Mouse (Mus musculus) cerebellum, adult 9-10 months (tissue): Measurements from ENCODE around the gene Lct.
A peak's percentile ranks its signal among the peaks of the same experiment; 100 is the strongest.
"Not testable (repeated sequence)": the region's sequence is repeated elsewhere in the genome, so short reads cannot be mapped to it uniquely, and the experiment has no call there.

Experiments
- DNase-seq: peaks from one replicate; pipeline ENCODE4 v3.0.0; 2022

Lct gene

DNA sequence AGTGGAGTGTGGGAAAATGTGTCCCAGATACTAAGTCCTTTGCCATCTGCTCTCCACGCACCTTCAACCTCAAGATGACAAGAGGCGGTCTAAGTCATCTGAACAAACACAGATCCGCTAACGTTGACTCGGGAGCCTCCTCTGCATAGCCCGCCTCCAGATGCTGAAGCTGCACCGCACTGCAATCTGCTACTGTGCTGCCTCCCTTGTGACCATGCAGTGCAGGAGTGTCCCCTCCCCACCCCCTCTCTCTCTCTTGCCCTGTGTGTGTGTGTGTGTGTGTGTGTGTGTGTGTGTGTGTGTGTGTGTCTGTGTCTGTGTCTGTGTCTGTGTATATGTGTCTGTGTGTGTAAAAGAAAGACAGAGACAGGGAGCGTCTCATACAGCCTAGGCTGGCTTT, 32.8 kb downstream of the Lct start:
- DNase-seq, result no peak

- DNase-seq, result peak; percentile 83
Observed at GRCm38 (mm10) chr1:128293524-128293923, 34.6 kb downstream of the Lct start.

DNA sequence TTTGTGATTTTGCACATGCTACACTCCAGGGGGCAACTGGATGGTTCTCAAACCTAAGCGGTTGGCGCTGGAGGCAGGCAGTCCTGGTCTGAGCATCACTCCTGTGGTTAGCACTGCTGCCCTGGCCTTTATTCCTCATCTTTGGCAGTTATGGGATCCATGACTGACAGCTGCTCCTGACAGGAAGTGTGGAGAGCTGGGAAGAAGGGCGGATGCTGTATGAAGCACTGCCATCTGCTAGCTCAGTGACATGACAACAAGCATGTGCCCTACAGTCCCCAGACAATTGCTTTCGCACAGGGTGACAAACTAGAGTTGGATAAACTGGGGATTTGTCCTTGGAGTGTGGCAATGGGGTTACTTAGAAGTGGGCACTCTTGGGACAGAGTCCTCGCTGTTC, 37.8 kb downstream of the Lct start:
- no peak for DNase-seq

DNA sequence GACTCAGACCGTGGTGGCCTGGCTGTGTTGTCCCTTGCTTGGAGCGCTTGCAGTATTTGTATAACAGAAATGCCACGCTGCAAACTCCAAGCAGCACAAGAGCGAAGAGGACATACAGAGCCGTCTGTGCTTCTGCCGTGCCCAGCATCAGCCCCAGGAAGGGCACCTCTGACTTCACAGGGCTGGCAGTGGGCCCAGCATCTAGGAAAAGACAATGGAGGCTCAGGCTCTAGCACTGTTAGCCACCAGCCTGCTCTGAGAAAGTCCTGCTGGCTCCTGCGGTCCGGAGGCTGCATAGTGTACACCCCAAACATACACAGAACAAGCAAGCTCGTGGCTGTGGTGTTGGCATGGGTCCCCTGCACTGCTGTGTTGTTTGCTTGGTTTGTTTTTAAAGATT, 43.0 kb downstream of the Lct start:
- DNase-seq, result no peak

DNA sequence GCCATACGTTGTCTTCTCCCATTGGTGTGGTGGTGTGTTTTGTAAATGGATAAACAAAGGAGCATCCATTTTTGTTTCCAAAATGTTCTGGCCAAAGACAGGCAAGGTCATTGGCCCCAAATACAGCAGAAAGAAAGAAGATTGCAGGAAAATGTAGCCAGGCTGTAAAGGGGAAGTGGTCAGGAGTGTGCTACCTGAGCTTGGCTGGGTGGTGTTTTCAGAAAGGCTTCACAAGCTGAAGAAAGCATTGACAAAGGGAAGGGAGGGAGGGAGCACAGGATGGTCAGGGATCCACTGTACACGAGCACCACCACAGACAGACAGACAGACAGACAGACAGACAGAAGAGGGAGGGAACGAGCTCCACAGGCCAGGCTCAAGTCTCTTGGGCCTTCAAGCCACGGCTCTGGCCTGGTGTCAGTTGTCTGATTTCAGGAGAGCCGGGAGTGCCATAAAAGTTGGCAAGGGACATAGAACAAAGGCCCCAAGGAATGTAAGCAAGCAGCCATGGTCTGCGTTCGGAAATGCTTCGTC, 43.9 kb downstream of the Lct start:
- DNase-seq, result no peak

DNA sequence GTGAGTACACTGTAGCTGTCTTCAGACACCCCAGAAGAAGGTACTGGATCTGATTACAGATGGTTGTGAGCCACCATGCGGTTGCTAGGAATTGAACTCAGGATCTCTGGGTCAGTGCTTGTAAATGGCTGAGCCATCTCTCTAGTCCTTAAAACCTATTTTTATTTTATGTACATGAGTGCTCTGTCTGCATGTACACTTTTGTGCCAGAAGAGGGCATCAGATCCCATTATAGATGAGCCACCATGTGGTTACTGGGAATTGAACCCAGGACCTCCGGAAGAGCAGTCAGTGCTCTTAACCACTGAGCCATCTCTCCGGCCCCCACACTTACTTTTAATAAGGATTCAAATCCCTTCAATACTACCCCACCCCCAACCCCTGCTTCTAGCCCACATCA, 45.2 kb downstream of the Lct start:
- DNase-seq, result no peak

- DNase-seq, result no peak
Observed at GRCm38 (mm10) chr1:128281753-128282152, 46.4 kb downstream of the Lct start.

DNA sequence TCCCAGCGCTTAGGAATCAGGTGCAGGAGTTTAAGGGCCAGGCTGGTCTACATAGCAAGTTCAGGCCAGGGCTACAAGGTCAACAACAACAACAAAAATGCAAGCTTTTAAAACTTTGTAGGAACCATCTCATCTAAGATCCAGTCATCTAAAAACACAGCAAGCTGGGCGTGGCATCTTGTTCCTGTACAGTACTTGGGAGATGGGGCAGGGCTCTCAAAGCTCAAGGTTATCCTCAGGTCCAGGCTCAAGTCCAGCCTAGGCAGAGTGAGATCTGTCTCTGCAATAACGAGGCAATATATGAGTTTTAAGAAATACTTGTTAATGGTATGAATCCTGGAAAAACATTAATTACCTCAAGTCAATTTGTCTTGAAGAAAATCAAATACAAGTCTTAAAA, 49.6 kb downstream of the Lct start:
- no peak for DNase-seq

- no peak for DNase-seq
Observed at GRCm38 (mm10) chr1:128275908-128276307, 52.2 kb downstream of the Lct start.

DNA sequence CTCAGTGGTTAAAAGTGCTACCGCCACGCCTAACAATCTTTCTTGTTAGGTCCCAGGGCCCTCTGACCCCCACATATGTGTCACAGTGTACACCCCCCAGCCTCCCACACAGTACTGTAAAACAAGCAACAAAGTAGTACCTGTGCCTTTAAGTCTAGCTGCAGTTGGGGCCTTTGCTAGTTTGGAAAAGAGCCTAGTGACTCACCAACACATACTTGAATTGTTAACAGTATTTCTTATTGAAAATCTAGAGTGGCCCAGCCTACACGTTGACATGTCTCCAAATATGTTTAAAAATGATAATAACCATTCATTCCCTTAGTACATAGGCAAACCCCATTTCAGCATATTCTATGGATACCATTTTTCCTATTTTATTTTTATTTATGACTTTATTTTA, 57.4 kb downstream of the Lct start:
- DNase-seq, result no peak

- not testable (repeated sequence) for DNase-seq
Observed at GRCm38 (mm10) chr1:128267061-128267460, 61.1 kb downstream of the Lct start.

DNA sequence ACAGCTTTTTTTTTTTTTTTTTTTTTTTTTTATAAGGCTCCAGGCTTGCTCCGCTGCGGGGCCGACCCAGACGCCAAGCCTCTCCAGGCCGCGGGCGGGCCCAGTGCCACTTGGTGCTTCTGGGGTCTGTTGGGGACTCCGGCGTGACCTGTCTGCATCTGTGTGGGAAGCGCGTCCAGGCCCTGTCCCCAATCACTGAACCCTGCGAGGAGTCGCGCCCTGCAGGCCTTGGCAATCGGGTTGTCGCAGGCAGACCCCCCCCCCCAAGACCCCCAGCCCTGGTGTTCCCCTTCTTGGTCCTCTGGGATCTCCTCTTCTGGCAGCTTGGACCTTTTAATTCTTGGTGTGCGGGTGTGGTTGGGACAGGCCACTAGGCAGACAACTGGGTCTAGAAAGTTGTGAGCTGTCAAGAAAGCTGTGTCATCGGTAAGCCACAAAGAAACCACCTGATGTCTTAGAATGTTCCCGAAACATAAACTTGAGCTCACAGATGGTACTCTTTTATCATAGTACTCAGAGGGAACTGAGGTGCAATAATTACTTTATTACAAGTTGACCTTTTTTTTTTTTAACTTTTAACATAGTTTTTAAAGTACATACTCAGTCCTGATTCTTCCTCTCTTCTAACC, 83.3 kb downstream of the Lct start:
- DNase-seq, result peak; percentile 51

- peak; percentile 96 for DNase-seq
Observed at GRCm38 (mm10) chr1:128243996-128244726, 84.0 kb downstream of the Lct start.

DNA sequence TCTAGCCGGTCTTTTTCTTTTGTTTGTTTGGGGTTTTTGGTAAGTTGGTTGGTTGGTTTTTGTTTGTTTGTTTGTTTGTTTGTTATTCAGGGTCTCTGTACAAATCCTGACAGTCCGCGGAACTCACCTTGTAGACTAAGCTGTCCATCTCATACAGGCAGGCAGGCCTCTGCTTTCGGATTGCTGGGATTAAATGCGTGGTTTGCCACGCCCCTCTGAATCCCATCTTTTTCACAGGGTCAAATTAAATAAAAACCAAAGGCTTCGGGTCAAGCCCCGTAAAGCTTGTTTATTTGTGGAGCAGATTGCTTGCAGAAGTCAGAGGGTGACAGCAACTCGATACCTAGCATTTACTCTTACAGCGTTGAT, 84.5 kb downstream of the Lct start, which contains the start of gene Ubxn4:
TSS of gene Ubxn4 (plus strand) at position 338 of the 369 bp plus-strand sequence.
- no peak for DNase-seq

DNA sequence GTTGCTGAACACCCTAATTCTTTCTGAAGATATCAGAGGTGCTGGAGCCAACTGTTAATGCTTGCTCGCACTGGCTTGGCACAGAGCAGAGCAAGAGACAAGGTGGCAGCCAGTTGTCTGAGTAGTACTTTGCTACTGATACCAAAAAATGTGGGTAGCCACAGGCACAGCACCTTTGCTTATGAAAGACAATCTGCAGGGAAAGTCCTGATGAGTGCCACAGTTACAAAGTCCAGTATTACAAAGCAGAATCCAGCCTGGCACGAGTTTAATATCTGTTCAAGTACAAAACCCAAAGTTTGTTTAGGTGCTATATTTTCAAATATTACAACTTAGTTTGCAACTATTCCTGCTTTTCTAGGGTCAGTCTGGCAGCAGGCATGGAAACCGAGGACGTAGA, 92.9 kb downstream of the Lct start:
- no peak for DNase-seq
